Mouse (Mus musculus) lung, postnatal 0 days (tissue): ENCODE results near the gene Zfp568. TPM values are rescaled to one million over a fixed set of nuclear protein-coding genes. Genes with fewer than 3 reads are reported as not detected.

Source experiments
- ATAC-seq: fragments of 200-750 bp; cut with Nextera tagmentation; 2 replicates; pipeline ENCODE4 v1.8.0; 2017; ENCODE audit warnings: moderate library complexity
- DNase-seq: peaks from one replicate; pipeline ENCODE4 v3.0.0-alpha.2; 2016; ENCODE audit warnings: low spot score
- H3K27ac ChIP-seq: fragments of 300-500 bp; sonication (generic); 2 replicates; pipeline ENCODE4 v1.5.1; 2014; ENCODE audit warnings: antibody characterized with exemption, mild to moderate bottlenecking, low read length, mixed read lengths
- H3K27me3 ChIP-seq: fragments of 300-500 bp; sonication (generic); replicated peaks from 2 replicates; pipeline ENCODE4 v1.6.1; 2014; ENCODE audit warnings: low read length, mixed read lengths; ENCODE audit not compliant: insufficient read depth
- H3K36me3 ChIP-seq: fragments of 300-500 bp; sonication (generic); 2 replicates; pipeline ENCODE4 v1.6.1; 2014; ENCODE audit warnings: low read length, mixed read lengths; ENCODE audit not compliant: insufficient read depth
- H3K4me1 ChIP-seq: fragments of 300-500 bp; sonication (generic); 2 replicates; pipeline ENCODE4 v1.6.1; 2014; ENCODE audit warnings: antibody characterized with exemption, low read depth, low read length, mixed read lengths; ENCODE audit not compliant: insufficient read depth
- H3K4me2 ChIP-seq: fragments of 300-500 bp; sonication (generic); replicated peaks from 2 replicates; pipeline ENCODE4 v1.6.1; 2014; ENCODE audit warnings: low read depth, mild to moderate bottlenecking, low read length, moderate library complexity, mixed read lengths
- H3K4me3 ChIP-seq: fragments of 300-500 bp; sonication (generic); 2 replicates; pipeline ENCODE4 v1.5.1; 2014; ENCODE audit warnings: low read depth, low read length
- H3K9ac ChIP-seq: fragments of 300-500 bp; sonication (generic); replicated peaks from 2 replicates; pipeline ENCODE4 v1.6.1; 2014; ENCODE audit warnings: low read depth, mild to moderate bottlenecking
- H3K9me3 ChIP-seq: fragments of 300-500 bp; sonication (generic); 2 replicates; pipeline ENCODE4 v1.6.1; 2016; ENCODE audit warnings: low read length, mixed read lengths
- CTCF ChIP-seq: IDR thresholded peaks from 2 replicates; pipeline ENCODE4 v1.5.1; 2016; ENCODE audit warnings: antibody characterized with exemption, mild to moderate bottlenecking
- EP300 ChIP-seq: IDR thresholded peaks from 2 replicates; pipeline ENCODE4 v1.6.1; 2016; ENCODE audit warnings: antibody characterized with exemption, mild to moderate bottlenecking, control low read depth
- WGBS: fragments of 180-500 bp; shearing (Covaris S2); extraction: QIAGEN DNeasy Blood & Tissue Kit; methylation state at CpG from one replicate; pipeline ENCODE4 v1.1.7; 2014; 5-methylcytosine and 5-hydroxymethylcytosine counted together
- polyA plus RNA-seq: library from polyadenylated mRNA; unstranded; fragments of >200 nt; fragmentation: Nextera tagmentation; extraction: Ambion mirVana; gene quantifications from 2 replicates; pipeline ENCODE4 v1.2.1, GENCODE M21; 2015

The Zfp568 gene
- polyA plus RNA-seq, 1 experiment from 2014 or later, result 4.1 TPM

DNA sequence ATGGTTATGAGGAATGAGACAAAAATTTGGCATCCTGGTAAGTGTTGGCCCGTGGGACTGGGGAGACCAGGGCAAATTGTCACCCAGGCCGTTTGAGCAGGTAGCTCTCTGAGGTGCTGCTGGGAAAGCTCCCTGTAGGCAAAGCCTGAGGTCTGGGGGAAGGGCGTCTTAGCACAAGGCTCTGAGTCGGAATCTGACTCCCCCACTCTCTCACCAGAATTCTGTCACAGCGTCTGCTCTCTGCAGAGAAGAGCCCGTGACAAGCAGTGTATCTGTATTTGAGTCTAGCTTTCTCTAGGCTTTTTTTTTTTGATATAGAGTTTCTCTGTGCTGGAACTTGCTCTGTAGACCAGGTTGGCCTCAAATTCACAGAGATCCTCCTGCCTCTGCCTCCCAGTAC, 33.5 kb downstream of the Zfp568 start:
- peaks cover 35% of the 10 kb centered on the region; the same call in 1 of the 2 replicates for H3K36me3 ChIP-seq
- H3K9ac ChIP-seq, result no peak overlapping the region
- H3K4me1 ChIP-seq, result no peaks in the 10 kb centered on the region
- TF ChIP-seq EP300 (no peak), CTCF (no peak)
- no peak overlapping the region for H3K4me2 ChIP-seq
- H3K9me3 ChIP-seq, result no peaks in the 10 kb centered on the region
- H3K27me3 ChIP-seq, result no peaks in the 10 kb centered on the region
- no peak for DNase-seq
- no peak overlapping the region for H3K4me3 ChIP-seq
- WGBS, result 92% methylated on average over 6 of the region's 6 CpGs
- no peak for ATAC-seq
- no peak overlapping the region for H3K27ac ChIP-seq

- no peak for TF ChIP-seq EP300
- no peak for TF ChIP-seq CTCF
- Histone ChIP-seq H3K27me3 (no peaks in the 10 kb centered on the region), H3K4me1 (no peaks in the 10 kb centered on the region), H3K9me3 (no peaks in the 10 kb centered on the region), H3K4me2 (no peak overlapping the region), H3K9ac (no peak overlapping the region), H3K36me3 (peaks cover 49% of the 10 kb centered on the region), H3K27ac (no peak overlapping the region), H3K4me3 (no peak overlapping the region)
- ATAC-seq, result no peak
- DNase-seq, result no peak
- WGBS, result 79% methylated on average over 2 of the region's 2 CpGs
These were observed 35.8 kb downstream of the Zfp568 start for GRCm38 (mm10) chr7:30019543-30019942.

GRCm38 (mm10) chr7:30023324-30023723, 39.6 kb downstream of the Zfp568 start:
- Histone ChIP-seq H3K27me3 (no peaks in the 10 kb centered on the region), H3K9me3 (no peaks in the 10 kb centered on the region), H3K9ac (no peak overlapping the region), H3K4me1 (no peaks in the 10 kb centered on the region), H3K27ac (no peak overlapping the region), H3K4me3 (no peak overlapping the region), H3K36me3 (peaks cover 41% of the 10 kb centered on the region), H3K4me2 (no peak overlapping the region)
- DNase-seq (no peak), ATAC-seq (no peak)
- TF ChIP-seq CTCF, result no peak
- TF ChIP-seq EP300, result no peak
- 96% methylated on average over 9 of the region's 9 CpGs for WGBS

GRCm38 (mm10) chr7:30023800-30024199, 40.0 kb downstream of the Zfp568 start:
- DNase-seq (no peak), ATAC-seq (no peak)
- H3K9ac ChIP-seq, result no peak overlapping the region
- no peak overlapping the region for H3K4me2 ChIP-seq
- H3K27me3 ChIP-seq, result no peaks in the 10 kb centered on the region
- 77% methylated on average over 8 of the region's 8 CpGs for WGBS
- H3K9me3 ChIP-seq, result no peaks in the 10 kb centered on the region
- TF ChIP-seq EP300, result no peak
- TF ChIP-seq CTCF, result no peak
- no peak overlapping the region for H3K4me3 ChIP-seq
- H3K27ac ChIP-seq, result no peak overlapping the region
- no peaks in the 10 kb centered on the region for H3K4me1 ChIP-seq
- peaks cover 36% of the 10 kb centered on the region for H3K36me3 ChIP-seq

DNA sequence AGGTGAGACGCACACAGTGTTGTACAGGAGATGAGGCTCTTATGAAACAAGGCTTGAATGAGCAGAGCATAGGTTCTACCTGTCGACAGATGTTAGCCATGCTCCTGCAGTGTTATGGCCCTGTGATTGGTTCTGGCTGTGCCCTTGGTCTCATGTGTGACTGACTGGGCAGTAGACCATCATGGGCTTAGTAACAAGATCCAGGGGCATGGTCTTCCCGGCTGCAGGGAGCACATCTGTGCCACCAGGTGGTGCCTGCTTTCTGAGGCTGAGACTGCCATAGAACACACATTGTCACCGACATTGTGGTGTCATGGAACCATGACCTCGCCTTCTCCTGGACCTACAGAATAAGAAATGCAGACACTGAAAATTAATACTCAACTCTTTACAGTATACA, 41.6 kb downstream of the Zfp568 start:
- ATAC-seq (no peak), DNase-seq (no peak)
- H3K27ac ChIP-seq, result no peak overlapping the region
- peaks cover 30% of the 10 kb centered on the region for H3K36me3 ChIP-seq
- H3K4me2 ChIP-seq, result no peak overlapping the region
- H3K27me3 ChIP-seq, result no peaks in the 10 kb centered on the region
- no peak overlapping the region for H3K9ac ChIP-seq
- TF ChIP-seq EP300 (no peak), CTCF (peak; percentile 34)
- H3K9me3 ChIP-seq, result no peaks in the 10 kb centered on the region
- 74% methylated on average over 5 of the region's 5 CpGs for WGBS
- H3K4me3 ChIP-seq, result no peak overlapping the region
- no peaks in the 10 kb centered on the region for H3K4me1 ChIP-seq

DNA sequence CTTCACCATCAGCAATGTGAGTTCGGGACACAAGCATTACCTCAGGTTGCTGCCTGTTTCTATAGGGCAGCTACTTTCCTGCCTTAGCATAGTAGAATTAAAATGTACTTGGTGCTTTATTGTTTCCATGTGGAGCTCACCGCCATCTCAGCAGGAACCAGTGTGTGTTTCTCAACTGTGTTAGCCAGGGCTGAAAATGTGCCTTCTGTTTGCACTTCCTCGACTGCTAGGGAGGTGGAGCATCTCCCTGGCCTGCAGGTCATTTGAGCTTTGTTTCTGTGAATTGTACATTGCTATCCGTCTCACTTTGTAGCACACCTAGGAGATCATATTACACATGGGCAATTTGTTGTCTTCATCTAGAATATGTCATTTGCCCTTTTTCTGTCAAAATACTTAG, 43.6 kb downstream of the Zfp568 start:
- H3K27me3 ChIP-seq, result no peaks in the 10 kb centered on the region
- DNase-seq (no peak), ATAC-seq (no peak)
- no peak overlapping the region for H3K27ac ChIP-seq
- no peaks in the 10 kb centered on the region for H3K4me1 ChIP-seq
- no peak overlapping the region for H3K9ac ChIP-seq
- 70% methylated on average over 4 of the region's 4 CpGs for WGBS
- H3K9me3 ChIP-seq, result no peaks in the 10 kb centered on the region
- TF ChIP-seq CTCF (no peak), EP300 (no peak)
- peaks cover 28% of the 10 kb centered on the region for H3K36me3 ChIP-seq
- no peak overlapping the region for H3K4me2 ChIP-seq
- H3K4me3 ChIP-seq, result no peak overlapping the region

DNA sequence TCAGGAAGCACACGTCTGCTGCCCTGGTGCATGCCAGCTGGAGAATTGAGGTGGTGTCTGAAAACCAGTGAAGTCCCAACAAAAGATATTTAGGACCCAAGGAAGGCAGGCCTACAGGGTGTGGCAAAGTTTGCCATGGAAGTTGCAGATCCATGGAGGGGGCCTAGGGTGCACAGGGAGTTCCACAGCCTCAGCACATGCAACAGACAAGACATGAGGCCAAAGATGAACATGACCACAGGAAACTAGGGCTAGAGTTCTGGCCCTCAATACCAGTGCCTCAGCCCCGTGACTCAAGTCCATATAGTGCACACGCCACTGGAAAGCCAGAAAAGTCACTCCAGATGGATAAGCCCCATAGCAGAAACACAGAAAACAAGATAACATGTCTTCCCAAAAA, 44.8 kb downstream of the Zfp568 start:
- Histone ChIP-seq H3K9ac (no peak overlapping the region), H3K36me3 (peaks cover 16% of the 10 kb centered on the region), H3K27ac (no peak overlapping the region), H3K4me2 (no peak overlapping the region), H3K4me1 (no peaks in the 10 kb centered on the region), H3K9me3 (no peaks in the 10 kb centered on the region), H3K27me3 (no peaks in the 10 kb centered on the region), H3K4me3 (no peak overlapping the region)
- ATAC-seq, result no peak
- no peak for TF ChIP-seq EP300
- no peak for DNase-seq
- 83% methylated on average over 3 of the region's 3 CpGs for WGBS
